Mouse (Mus musculus) forebrain, embryonic 16.5 days (tissue): ENCODE results near the gene Crym. TPM values are rescaled to one million over a fixed set of nuclear protein-coding genes. Genes with fewer than 3 reads are reported as not detected.

ENCODE experiments used
- ATAC-seq: fragments of 200-750 bp; cut with Nextera tagmentation; 2 replicates; pipeline ENCODE4 v1.8.0; 2017; ENCODE audit warnings: mild to moderate bottlenecking, moderate library complexity
- H3K27ac ChIP-seq: fragments of 300-500 bp; sonication (generic); 2 replicates; pipeline ENCODE4 v1.5.1; 2014; ENCODE audit warnings: low read length, control low read depth
- H3K27me3 ChIP-seq: fragments of 300-500 bp; sonication (generic); replicated peaks from 2 replicates; pipeline ENCODE4 v1.6.1; 2014; ENCODE audit warnings: low read length; ENCODE audit not compliant: control insufficient read depth, insufficient read depth
- H3K36me3 ChIP-seq: fragments of 300-500 bp; sonication (generic); 2 replicates; pipeline ENCODE4 v1.6.1; 2014; ENCODE audit not compliant: control insufficient read depth, insufficient read depth
- H3K4me1 ChIP-seq: fragments of 300-500 bp; sonication (generic); replicated peaks from 2 replicates; pipeline ENCODE4 v1.6.1; 2014; ENCODE audit warnings: low read length; ENCODE audit not compliant: control insufficient read depth, insufficient read depth
- H3K4me2 ChIP-seq: fragments of 300-500 bp; sonication (generic); 2 replicates; pipeline ENCODE4 v1.6.1; 2014; ENCODE audit warnings: mild to moderate bottlenecking, low read length, control low read depth
- H3K4me3 ChIP-seq: fragments of 300-500 bp; sonication (generic); replicated peaks from 2 replicates; pipeline ENCODE4 v1.5.1; 2014; ENCODE audit warnings: mild to moderate bottlenecking, low read length, control low read depth
- H3K9ac ChIP-seq: fragments of 300-500 bp; sonication (generic); replicated peaks from 2 replicates; pipeline ENCODE4 v1.6.1; 2014; ENCODE audit warnings: low read depth, low read length, control low read depth
- H3K9me3 ChIP-seq: fragments of 300-500 bp; sonication (generic); 2 replicates; pipeline ENCODE4 v1.6.1; 2016; ENCODE audit warnings: low read length; ENCODE audit not compliant: control insufficient read depth
- WGBS: fragments of 180-500 bp; shearing (Covaris S2); extraction: QIAGEN DNeasy Blood & Tissue Kit; methylation state at CpG from one replicate; pipeline ENCODE4 v1.1.7; 2014; 5-methylcytosine and 5-hydroxymethylcytosine counted together
- polyA plus RNA-seq: library from polyadenylated mRNA; unstranded; fragments of >200 nt; fragmentation: Nextera tagmentation; extraction: Ambion mirVana; gene quantifications from 2 replicates; pipeline ENCODE4 v1.2.1, GENCODE M21; 2015

The Crym gene
- polyA plus RNA-seq: 43.4 and 55.3 TPM in 2 replicates

GRCm38 (mm10) chr7:120201771-120202170 lies at the start of gene Crym:
TSS of gene Crym (minus strand) at chr7:120202111.
- Histone ChIP-seq H3K27me3 (peaks cover 26% of the 10 kb centered on the region), H3K27ac (no peak within 1 kb of the TSS), H3K4me2 (peak within 1 kb of the TSS; percentile 47), H3K36me3 (no peaks in the 10 kb centered on the region), H3K4me3 (peak within 1 kb of the TSS; percentile 36), H3K4me1 (peaks cover 10% of the 10 kb centered on the region), H3K9me3 (no peaks in the 10 kb centered on the region), H3K9ac (peak within 1 kb of the TSS; percentile 33)
- WGBS: 1% methylated on average over 26 of the region's 26 CpGs
- peak; percentile 25; the same call in 1 of the 2 replicates for ATAC-seq

DNA sequence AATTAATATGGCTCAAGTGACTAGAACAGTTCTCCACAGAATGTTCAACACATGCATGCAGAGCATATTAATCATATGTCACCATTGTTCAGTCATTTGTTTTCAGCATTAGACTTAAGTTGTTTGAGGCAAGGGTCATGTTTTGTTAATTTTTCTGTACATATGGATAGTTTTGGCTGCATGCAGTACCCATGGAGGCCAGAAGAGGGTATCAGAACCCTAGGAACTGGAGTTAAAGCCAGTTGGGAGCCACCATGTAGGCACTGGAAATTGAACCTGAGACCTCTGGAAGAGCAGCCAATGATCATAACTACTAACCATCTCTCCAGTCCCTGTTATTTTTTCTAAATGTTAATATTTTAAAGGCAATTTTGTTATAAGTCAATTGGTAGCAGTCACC lies 39.2 kb upstream of the Crym start:
- no peaks in the 10 kb centered on the region for H3K4me1 ChIP-seq
- H3K9ac ChIP-seq: no peak overlapping the region
- no peak overlapping the region for H3K4me3 ChIP-seq
- H3K27me3 ChIP-seq: no peaks in the 10 kb centered on the region
- no peaks in the 10 kb centered on the region for H3K36me3 ChIP-seq
- no peak for ATAC-seq
- no peak overlapping the region for H3K27ac ChIP-seq
- no peaks in the 10 kb centered on the region for H3K9me3 ChIP-seq
- H3K4me2 ChIP-seq: no peak overlapping the region

DNA sequence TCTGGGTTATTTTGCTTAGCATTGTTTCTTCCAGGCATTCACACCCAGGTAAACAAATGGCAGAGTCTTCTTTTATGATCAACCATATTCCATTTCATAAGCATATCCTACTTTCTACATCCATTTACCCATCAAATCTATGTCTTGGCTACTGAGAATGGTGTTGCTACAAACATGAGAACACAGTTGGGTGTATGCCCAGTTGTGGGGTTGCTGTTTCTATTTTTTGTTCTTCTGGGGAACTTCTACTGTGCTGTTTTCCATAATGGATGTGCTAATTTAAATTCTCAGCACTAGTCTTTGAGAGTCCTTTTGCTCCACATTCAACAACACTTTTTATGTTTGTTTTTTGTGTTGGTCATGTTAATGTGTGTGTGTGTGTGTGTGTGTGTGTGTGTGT lies 26.6 kb upstream of the Crym start:
- no peaks in the 10 kb centered on the region for H3K27me3 ChIP-seq
- H3K9ac ChIP-seq: no peak overlapping the region
- H3K4me1 ChIP-seq: no peaks in the 10 kb centered on the region; the same call in 1 of the 2 replicates
- no peak overlapping the region for H3K4me2 ChIP-seq
- no peaks in the 10 kb centered on the region for H3K36me3 ChIP-seq
- ATAC-seq: no peak
- no peaks in the 10 kb centered on the region for H3K9me3 ChIP-seq
- no peak overlapping the region for H3K27ac ChIP-seq
- no peak overlapping the region for H3K4me3 ChIP-seq

- no peak for ATAC-seq
- Histone ChIP-seq H3K4me3 (no peak overlapping the region), H3K27me3 (peaks cover 14% of the 10 kb centered on the region), H3K9ac (no peak overlapping the region), H3K4me1 (peaks cover 10% of the 10 kb centered on the region), H3K36me3 (no peaks in the 10 kb centered on the region), H3K9me3 (no peaks in the 10 kb centered on the region), H3K4me2 (no peak overlapping the region), H3K27ac (no peak overlapping the region)
- WGBS: 56% methylated on average over 9 of the region's 9 CpGs
Observed at GRCm38 (mm10) chr7:120205989-120206388, 4.1 kb upstream of the Crym start.

DNA sequence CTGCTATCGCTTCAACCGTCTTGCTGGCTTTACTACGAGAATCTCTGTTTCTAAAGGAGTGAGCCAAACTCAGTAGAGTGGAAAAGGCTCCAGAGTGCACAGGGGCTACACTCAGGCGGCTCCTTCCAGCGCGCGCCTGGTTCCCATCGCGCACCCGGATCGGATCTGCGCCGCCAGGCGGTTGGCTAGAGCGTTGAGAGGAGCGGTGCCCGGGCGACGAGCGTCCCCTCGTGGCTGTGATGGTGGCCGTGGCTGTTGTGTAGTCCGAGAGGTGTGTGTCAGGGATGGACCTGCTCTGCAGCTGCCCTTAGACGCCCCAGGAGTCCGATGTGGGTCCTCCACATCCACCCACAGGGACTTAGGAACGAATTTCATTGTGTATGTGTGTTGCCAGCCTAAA lies 1.9 kb upstream of the Crym start, which contains the start of gene Abca14:
Abca14 (plus strand) TSS at position 173 of the 400 bp plus-strand sequence.
- Histone ChIP-seq H3K9ac (no peak within 1 kb of the TSS), H3K27me3 (peaks cover 26% of the 10 kb centered on the region), H3K36me3 (no peaks in the 10 kb centered on the region), H3K27ac (no peak within 1 kb of the TSS), H3K4me3 (no peak within 1 kb of the TSS), H3K9me3 (no peaks in the 10 kb centered on the region), H3K4me1 (peaks cover 10% of the 10 kb centered on the region), H3K4me2 (0 out of 2 replicates have a peak within 1 kb of the TSS, but pooled peaks have one; percentile 12)
- WGBS: 3% methylated on average over 26 of the region's 26 CpGs
- peak; percentile 83 for ATAC-seq

GRCm38 (mm10) chr7:120201231-120201744 lies 623 bp downstream of the Crym start:
- WGBS: 3% methylated on average over 14 of the region's 14 CpGs
- H3K27ac ChIP-seq: no peak overlapping the region
- peak overlapping the region; percentile 47 for H3K4me2 ChIP-seq
- ATAC-seq: no peak
- H3K27me3 ChIP-seq: peaks cover 26% of the 10 kb centered on the region
- no peaks in the 10 kb centered on the region for H3K9me3 ChIP-seq
- peak overlapping the region; percentile 33 for H3K9ac ChIP-seq
- H3K36me3 ChIP-seq: no peaks in the 10 kb centered on the region
- H3K4me3 ChIP-seq: peak overlapping the region; percentile 36
- H3K4me1 ChIP-seq: peaks cover 10% of the 10 kb centered on the region

- Histone ChIP-seq H3K27me3 (peaks cover 4% of the 10 kb centered on the region), H3K4me1 (peaks cover 2% of the 10 kb centered on the region), H3K36me3 (no peaks in the 10 kb centered on the region), H3K4me3 (no peak overlapping the region), H3K9ac (no peak overlapping the region), H3K27ac (no peak overlapping the region), H3K9me3 (no peaks in the 10 kb centered on the region), H3K4me2 (no peak overlapping the region)
- 48% methylated on average over 4 of the region's 4 CpGs for WGBS
- ATAC-seq: 0 out of 2 replicates have a peak, but pooled peaks have one; percentile 38
Observed at GRCm38 (mm10) chr7:120195207-120195606, 6.7 kb downstream of the Crym start.

DNA sequence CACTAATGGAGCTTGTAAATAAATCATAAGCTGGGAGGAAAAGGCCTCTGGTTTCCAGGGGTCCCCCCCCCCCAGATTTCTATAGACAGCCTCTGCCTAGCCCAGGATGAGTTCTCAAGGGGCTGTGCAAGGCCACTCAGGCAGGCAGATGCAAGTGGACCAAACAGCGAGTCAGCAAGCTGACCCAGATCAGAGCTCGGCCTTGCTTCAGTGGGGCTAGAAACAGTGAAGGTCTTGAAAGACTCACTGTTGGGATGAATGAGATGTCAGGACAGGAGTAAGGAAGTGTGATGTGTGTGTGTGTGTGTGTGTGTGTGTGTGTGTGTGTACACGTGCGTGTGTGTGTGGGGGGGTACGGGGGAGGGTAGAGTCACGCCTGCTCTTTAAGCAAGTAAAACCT lies 9.1 kb downstream of the Crym start:
- no peak overlapping the region for H3K4me3 ChIP-seq
- ATAC-seq: no peak
- H3K36me3 ChIP-seq: no peaks in the 10 kb centered on the region
- H3K9ac ChIP-seq: no peak overlapping the region
- no peaks in the 10 kb centered on the region for H3K27me3 ChIP-seq
- peaks cover 9% of the 10 kb centered on the region for H3K4me1 ChIP-seq
- no peak overlapping the region for H3K4me2 ChIP-seq
- no peaks in the 10 kb centered on the region for H3K9me3 ChIP-seq
- 82% methylated on average over 6 of the region's 6 CpGs for WGBS
- H3K27ac ChIP-seq: no peak overlapping the region

DNA sequence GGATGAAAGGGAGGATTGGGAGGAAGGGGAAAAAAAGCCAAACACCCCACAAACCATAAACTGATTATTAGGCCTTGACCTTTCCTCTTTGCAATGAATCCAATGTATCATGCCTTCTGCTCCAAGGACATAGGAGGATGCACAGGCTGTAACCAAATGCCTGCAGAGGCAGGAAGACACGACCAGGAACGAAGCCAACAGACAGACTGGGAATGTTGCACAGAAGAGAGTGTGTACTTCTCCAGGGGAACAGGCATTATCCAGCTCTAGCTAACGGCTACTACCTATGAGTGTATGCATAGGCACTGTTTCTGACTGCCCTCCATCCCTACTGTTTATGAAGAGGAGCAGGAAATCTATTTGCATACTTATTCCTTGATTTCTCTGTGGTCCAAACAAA lies 9.7 kb downstream of the Crym start:
- H3K9me3 ChIP-seq: no peaks in the 10 kb centered on the region
- WGBS: 49% methylated on average over 3 of the region's 3 CpGs

More for the DNA sequence above, 9.7 kb downstream of the Crym start:
- no peak for ATAC-seq
- peaks cover 9% of the 10 kb centered on the region for H3K4me1 ChIP-seq
- H3K4me3 ChIP-seq: no peak overlapping the region
- H3K9ac ChIP-seq: no peak overlapping the region
- H3K4me2 ChIP-seq: no peak overlapping the region
- no peaks in the 10 kb centered on the region for H3K27me3 ChIP-seq
- no peaks in the 10 kb centered on the region for H3K36me3 ChIP-seq
- H3K27ac ChIP-seq: no peak overlapping the region
